Mouse (Mus musculus) stomach, embryonic 15.5 days (tissue): Measurements from ENCODE around the gene Nrbf2. TPM values are rescaled to one million over a fixed set of nuclear protein-coding genes. Genes with fewer than 3 reads are reported as not detected.

ENCODE experiments used
- ATAC-seq: fragments of 200-750 bp; cut with Nextera tagmentation; 2 replicates; pipeline ENCODE4 v1.8.0; 2017; ENCODE audit warnings: low read depth, moderate number of reproducible peaks, moderate TSS enrichment; ENCODE audit not compliant: insufficient read depth, low FRiP score
- H3K27ac ChIP-seq: fragments of 300-500 bp; sonication (generic); 2 replicates; pipeline ENCODE4 v1.5.1; 2015; ENCODE audit warnings: mild to moderate bottlenecking, inconsistent platforms
- H3K27me3 ChIP-seq: fragments of 300-500 bp; sonication (generic); replicated peaks from 2 replicates; pipeline ENCODE4 v1.6.1; 2015; ENCODE audit warnings: inconsistent platforms
- H3K36me3 ChIP-seq: fragments of 300-500 bp; sonication (generic); 2 replicates; pipeline ENCODE4 v1.6.1; 2015; ENCODE audit warnings: inconsistent platforms
- H3K4me1 ChIP-seq: fragments of 300-500 bp; sonication (generic); 2 replicates; pipeline ENCODE4 v1.6.1; 2015; ENCODE audit warnings: inconsistent platforms
- H3K4me2 ChIP-seq: fragments of 300-500 bp; sonication (generic); 2 replicates; pipeline ENCODE4 v1.6.1; 2015; ENCODE audit warnings: mild to moderate bottlenecking, inconsistent platforms
- H3K4me3 ChIP-seq: fragments of 300-500 bp; sonication (generic); replicated peaks from 2 replicates; pipeline ENCODE4 v1.5.1; 2015; ENCODE audit warnings: inconsistent platforms
- H3K9ac ChIP-seq: fragments of 300-500 bp; sonication (generic); 2 replicates; pipeline ENCODE4 v1.6.1; 2015; ENCODE audit warnings: inconsistent platforms
- H3K9me3 ChIP-seq: fragments of 300-500 bp; sonication (generic); 2 replicates; pipeline ENCODE4 v1.6.1; 2016; ENCODE audit warnings: inconsistent platforms
- WGBS: fragments of 180-500 bp; shearing (Covaris S2); methylation state at CpG from one replicate; pipeline ENCODE4 v1.1.7; 2015; 5-methylcytosine and 5-hydroxymethylcytosine counted together
- polyA plus RNA-seq: library from polyadenylated mRNA; unstranded; fragments of >200 nt; fragmentation: Nextera tagmentation; extraction: Ambion mirVana; gene quantifications from 2 replicates; pipeline ENCODE4 v1.2.1, GENCODE M21; 2015

The Nrbf2 gene
- polyA plus RNA-seq, 1 experiment from 2014 or later: 35.1 TPM

DNA sequence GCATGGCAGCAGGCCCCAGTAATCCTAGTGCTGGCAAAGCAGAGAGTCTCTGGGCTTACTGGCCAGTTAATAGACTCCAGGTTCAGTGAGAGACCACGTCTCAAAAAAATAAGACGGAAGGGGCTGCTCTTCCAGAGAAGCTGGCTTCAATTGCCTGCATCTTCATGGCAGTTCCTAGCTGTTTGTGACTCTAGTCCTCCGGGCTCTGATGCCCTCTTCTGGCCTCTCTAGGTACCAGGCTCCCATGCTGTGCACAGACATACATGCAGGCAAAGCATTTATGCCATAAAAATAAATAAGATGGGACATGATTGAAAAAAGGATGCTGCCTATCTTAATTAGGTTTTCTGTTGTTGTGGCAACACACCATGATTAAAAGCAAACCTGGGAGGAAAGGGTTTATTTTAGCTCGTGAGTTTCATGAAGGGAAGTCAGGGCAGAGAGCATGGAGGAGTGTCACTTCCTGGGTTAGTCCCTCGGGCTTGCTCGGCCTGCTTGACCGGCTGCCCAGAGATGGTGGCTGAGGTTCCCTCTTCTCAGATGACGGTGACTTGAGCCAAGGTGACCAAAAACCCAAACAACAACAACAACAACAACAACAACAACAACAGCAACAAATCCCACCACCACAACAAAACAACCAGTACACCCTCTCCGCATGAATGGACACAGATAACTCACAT lies 26.3 kb upstream of the Nrbf2 start:
- 17% methylated on average over 9 of the region's 9 CpGs for WGBS
- Histone ChIP-seq H3K9me3 (no peaks in the 10 kb centered on the region), H3K27me3 (no peaks in the 10 kb centered on the region), H3K36me3 (no peaks in the 10 kb centered on the region), H3K4me1 (no peaks in the 10 kb centered on the region), H3K27ac (no peak overlapping the region), H3K9ac (no peak overlapping the region), H3K4me2 (no peak overlapping the region), H3K4me3 (no peak overlapping the region)
- no peak for ATAC-seq

DNA sequence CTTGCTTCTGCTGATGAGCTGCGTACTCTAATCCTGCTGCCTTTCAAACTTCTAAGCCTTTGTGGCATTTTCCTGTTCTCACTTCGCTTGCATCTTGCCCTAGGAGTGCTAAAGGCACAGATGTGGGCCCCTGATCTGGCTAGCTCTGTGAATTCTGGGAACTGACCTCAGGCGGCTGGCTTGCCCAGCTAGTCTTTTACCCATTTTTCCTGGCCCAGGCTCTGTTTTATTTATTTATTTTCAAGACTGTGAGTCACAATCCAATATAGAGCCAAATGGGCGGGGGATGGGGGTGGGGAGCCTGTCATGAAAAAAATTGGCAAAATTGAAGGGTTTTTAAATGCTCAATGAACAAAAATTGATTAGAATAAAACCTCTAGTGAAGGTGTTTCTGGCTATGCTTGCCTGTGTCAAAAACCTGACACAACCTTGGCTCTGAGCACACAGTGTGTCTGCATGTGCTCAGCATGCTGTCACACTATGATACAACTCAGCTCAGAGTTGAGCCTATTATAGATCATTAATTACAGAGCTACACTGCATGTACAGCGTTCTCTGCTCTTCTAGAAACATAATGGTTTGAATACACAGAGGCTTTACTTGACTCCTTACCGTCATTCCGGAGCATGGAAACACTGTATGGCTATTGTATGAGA lies 24.5 kb upstream of the Nrbf2 start:
- 75% methylated on average over 7 of the region's 7 CpGs for WGBS
- H3K9ac ChIP-seq: no peak overlapping the region

DNA sequence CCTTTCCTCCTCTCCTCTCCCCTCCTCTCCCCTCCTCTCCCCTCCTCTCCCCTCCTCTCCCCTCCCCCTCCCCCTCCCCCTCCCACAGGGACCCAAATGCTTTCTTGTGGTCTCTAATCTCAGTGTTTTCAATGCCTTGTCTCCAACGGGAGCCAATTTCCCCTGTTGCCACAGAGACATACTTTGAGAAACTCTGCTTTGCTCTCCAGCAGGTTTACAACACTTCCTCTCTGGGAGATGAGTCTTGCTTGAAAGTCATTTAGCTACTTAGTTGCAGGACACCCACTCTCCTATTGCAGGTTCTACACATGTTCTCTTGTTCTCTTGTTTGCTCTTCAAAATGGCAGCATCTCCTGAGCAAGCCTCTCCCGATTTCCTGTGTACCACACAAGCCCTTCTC lies 17.2 kb upstream of the Nrbf2 start:
- H3K36me3 ChIP-seq: no peaks in the 10 kb centered on the region
- no peaks in the 10 kb centered on the region for H3K27me3 ChIP-seq
- H3K4me1 ChIP-seq: no peaks in the 10 kb centered on the region
- ATAC-seq: no peak
- H3K27ac ChIP-seq: no peak overlapping the region
- no peak overlapping the region for H3K9ac ChIP-seq
- H3K9me3 ChIP-seq: no peaks in the 10 kb centered on the region
- H3K4me3 ChIP-seq: no peak overlapping the region
- 51% methylated on average over 2 of the region's 2 CpGs for WGBS
- H3K4me2 ChIP-seq: no peak overlapping the region

More for the DNA sequence above, 24.5 kb upstream of the Nrbf2 start:
- H3K27ac ChIP-seq: no peak overlapping the region
- ATAC-seq: no peak
- no peak overlapping the region for H3K4me3 ChIP-seq
- no peaks in the 10 kb centered on the region for H3K36me3 ChIP-seq
- H3K4me2 ChIP-seq: no peak overlapping the region
- no peaks in the 10 kb centered on the region for H3K27me3 ChIP-seq
- no peaks in the 10 kb centered on the region for H3K9me3 ChIP-seq
- H3K4me1 ChIP-seq: no peaks in the 10 kb centered on the region

- WGBS: 86% methylated on average over 6 of the region's 6 CpGs
- Histone ChIP-seq H3K4me3 (no peak overlapping the region), H3K4me1 (no peaks in the 10 kb centered on the region), H3K36me3 (no peaks in the 10 kb centered on the region), H3K27ac (no peak overlapping the region), H3K9me3 (no peaks in the 10 kb centered on the region), H3K27me3 (no peaks in the 10 kb centered on the region), H3K9ac (no peak overlapping the region), H3K4me2 (no peak overlapping the region)
- ATAC-seq: no peak
These were observed 15.9 kb upstream of the Nrbf2 start for GRCm38 (mm10) chr10:67301046-67301445.

DNA sequence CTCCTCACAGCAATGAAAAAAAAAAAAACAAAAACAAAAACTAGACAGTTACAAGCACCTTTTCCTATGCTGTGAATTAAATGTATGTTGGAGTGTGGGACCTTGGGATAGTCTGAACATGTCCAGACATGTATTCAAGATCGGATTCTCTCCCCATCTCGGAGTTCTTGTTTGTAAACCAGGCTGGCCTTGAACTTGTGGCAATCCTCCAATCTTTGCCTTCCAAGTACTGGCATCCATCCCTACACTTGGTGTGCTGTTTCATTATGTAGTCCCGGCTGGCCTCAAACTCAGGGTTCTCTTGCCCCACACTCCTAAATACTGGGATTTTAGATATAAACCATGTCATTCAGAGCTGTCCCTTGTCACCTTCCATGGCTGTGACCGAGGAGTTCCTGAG lies 14.2 kb upstream of the Nrbf2 start:
- Histone ChIP-seq H3K36me3 (no peaks in the 10 kb centered on the region), H3K27me3 (no peaks in the 10 kb centered on the region), H3K9ac (no peak overlapping the region), H3K9me3 (no peaks in the 10 kb centered on the region), H3K27ac (no peak overlapping the region), H3K4me1 (no peaks in the 10 kb centered on the region), H3K4me3 (no peak overlapping the region), H3K4me2 (no peak overlapping the region)
- 70% methylated on average over 4 of the region's 4 CpGs for WGBS
- no peak for ATAC-seq

DNA sequence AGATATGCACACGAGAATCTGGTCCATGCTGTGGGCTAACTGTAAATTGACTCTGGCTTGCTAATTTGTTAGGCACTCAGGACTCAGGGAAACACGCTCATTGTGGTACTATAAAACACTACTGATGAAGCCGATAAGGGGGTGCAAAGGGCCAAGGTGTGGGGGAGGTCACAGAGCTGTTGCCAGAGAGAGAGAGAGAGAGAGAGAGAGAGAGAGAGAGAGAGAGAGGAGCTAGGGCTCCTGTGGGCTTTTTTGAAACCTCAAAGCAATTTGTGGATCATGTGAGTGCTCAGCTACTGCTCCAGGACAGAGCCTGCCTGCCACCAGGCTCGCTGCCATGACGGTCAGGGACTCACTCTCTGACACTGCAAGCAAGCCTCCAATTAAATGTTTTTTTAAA lies 13.8 kb upstream of the Nrbf2 start:
- Histone ChIP-seq H3K27ac (no peak overlapping the region), H3K4me1 (no peaks in the 10 kb centered on the region), H3K36me3 (no peaks in the 10 kb centered on the region), H3K4me3 (no peak overlapping the region), H3K9ac (no peak overlapping the region), H3K27me3 (no peaks in the 10 kb centered on the region), H3K9me3 (no peaks in the 10 kb centered on the region), H3K4me2 (no peak overlapping the region)
- no peak for ATAC-seq
- 62% methylated on average over 5 of the region's 5 CpGs for WGBS

DNA sequence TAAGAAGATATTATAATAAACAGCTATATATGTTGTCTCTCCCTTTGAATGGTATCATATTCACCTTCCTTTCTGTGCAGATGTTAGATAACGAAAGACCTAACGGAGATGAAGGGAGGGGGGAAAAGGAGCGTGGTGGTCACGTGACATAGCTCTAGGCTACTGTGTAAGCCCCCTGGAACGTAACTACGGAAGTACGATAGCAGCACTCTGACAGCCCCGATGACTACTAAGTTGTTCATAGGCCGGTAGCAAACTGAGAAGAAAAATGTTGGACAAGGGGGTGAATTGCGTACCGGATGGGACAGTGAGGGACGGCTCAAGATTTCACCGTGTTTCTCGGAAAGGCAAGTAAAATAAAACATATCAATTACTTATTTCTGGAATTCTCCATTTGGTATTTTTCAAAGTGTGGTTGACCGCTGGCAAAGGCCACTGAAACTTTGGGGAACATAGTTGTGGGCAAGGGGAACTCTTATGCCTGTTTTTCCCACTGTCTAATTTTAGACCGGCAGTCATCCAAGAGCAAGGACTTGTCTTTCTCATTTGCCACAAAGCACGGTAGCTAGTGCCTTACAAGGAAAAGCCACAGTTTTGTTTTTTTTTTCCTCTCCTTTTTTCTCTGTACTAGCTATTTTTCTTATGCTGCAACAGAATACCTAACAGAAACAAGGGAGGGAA lies 12.2 kb upstream of the Nrbf2 start:
- H3K4me1 ChIP-seq: no peaks in the 10 kb centered on the region
- no peak overlapping the region for H3K27ac ChIP-seq
- no peak overlapping the region for H3K4me2 ChIP-seq
- no peaks in the 10 kb centered on the region for H3K9me3 ChIP-seq
- H3K4me3 ChIP-seq: no peak overlapping the region
- no peak for ATAC-seq
- WGBS: 86% methylated on average over 17 of the region's 17 CpGs
- no peak overlapping the region for H3K9ac ChIP-seq
- no peaks in the 10 kb centered on the region for H3K36me3 ChIP-seq
- H3K27me3 ChIP-seq: no peaks in the 10 kb centered on the region

DNA sequence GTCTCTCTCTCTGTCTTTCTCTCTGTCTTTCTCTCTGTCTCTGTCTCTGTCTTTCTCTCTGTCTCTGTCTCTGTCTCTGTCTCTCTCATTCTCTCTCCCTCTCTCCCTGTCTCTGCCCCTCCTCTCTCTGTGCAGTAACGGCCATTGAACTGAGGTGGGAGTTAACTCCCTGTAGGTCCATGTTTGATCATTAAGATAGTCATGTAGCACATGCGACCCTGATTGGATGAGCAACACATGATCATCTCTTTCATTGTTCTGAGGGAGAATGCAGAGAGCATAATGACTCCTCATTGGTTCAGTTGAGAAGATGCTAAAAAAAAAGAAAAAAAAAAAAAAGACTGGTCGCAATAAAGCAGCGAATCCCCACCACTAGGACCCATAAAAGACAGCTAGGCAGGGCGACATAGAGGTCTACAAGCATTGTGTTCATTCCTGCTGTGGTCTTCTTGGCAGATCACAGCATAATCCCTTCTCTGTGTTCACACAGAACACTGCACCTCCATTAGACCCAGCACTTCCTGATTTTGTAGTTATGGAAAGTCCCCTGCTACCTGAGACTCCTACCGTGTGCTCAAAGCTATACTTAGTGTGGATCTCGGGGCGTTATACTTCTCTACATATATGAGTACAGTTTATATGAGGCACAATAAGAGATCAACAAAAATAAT lies 11.5 kb upstream of the Nrbf2 start:
- no peak overlapping the region for H3K27ac ChIP-seq
- no peak overlapping the region for H3K4me2 ChIP-seq
- no peaks in the 10 kb centered on the region for H3K9me3 ChIP-seq
- H3K4me3 ChIP-seq: no peak overlapping the region
- no peak for ATAC-seq
- no peaks in the 10 kb centered on the region for H3K4me1 ChIP-seq
- no peak overlapping the region for H3K9ac ChIP-seq
- no peaks in the 10 kb centered on the region for H3K27me3 ChIP-seq
- no peaks in the 10 kb centered on the region for H3K36me3 ChIP-seq
- 87% methylated on average over 8 of the region's 8 CpGs for WGBS

- Histone ChIP-seq H3K36me3 (no peaks in the 10 kb centered on the region), H3K4me2 (no peak overlapping the region), H3K27ac (no peak overlapping the region), H3K9me3 (no peaks in the 10 kb centered on the region), H3K9ac (no peak overlapping the region), H3K4me1 (no peaks in the 10 kb centered on the region), H3K27me3 (no peaks in the 10 kb centered on the region), H3K4me3 (no peak overlapping the region)
- 69% methylated on average over 7 of the region's 7 CpGs for WGBS
- ATAC-seq: no peak
These were observed 10.9 kb upstream of the Nrbf2 start for GRCm38 (mm10) chr10:67295938-67296466.

DNA sequence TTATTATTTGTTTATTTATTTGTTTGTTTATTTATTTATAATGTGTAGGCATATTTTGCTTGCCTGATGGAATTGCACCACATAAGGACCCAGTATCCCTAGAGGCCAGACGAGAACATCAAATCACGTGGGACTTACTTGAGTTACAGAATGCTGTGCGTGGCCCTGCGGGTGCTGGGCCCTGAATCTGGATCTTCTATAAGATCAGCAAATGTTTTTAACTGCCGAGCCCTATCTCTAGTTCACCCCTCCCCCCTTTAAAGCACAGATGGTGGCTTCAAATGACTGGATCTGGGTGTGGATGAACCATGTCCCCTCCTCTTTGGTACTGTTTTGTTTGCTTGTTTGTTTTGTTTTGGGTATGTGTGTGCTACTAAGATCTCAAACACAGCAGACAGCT lies 10.2 kb upstream of the Nrbf2 start:
- no peaks in the 10 kb centered on the region for H3K9me3 ChIP-seq
- H3K27me3 ChIP-seq: no peaks in the 10 kb centered on the region
- no peaks in the 10 kb centered on the region for H3K36me3 ChIP-seq
- H3K4me2 ChIP-seq: no peak overlapping the region
- no peak for ATAC-seq
- 67% methylated on average over 5 of the region's 5 CpGs for WGBS
- H3K27ac ChIP-seq: no peak overlapping the region
- no peaks in the 10 kb centered on the region for H3K4me1 ChIP-seq
- H3K9ac ChIP-seq: no peak overlapping the region
- no peak overlapping the region for H3K4me3 ChIP-seq

- H3K4me3 ChIP-seq: no peak overlapping the region
- H3K9ac ChIP-seq: no peak overlapping the region
- WGBS: 44% methylated on average over 8 of the region's 8 CpGs
- H3K27ac ChIP-seq: no peak overlapping the region
- no peak overlapping the region for H3K4me2 ChIP-seq
- ATAC-seq: no peak
- H3K36me3 ChIP-seq: no peaks in the 10 kb centered on the region
- no peaks in the 10 kb centered on the region for H3K4me1 ChIP-seq
- no peaks in the 10 kb centered on the region for H3K9me3 ChIP-seq
- no peaks in the 10 kb centered on the region for H3K27me3 ChIP-seq
These were observed 6.0 kb upstream of the Nrbf2 start for GRCm38 (mm10) chr10:67291087-67291486.

- ATAC-seq: no peak
- WGBS: 61% methylated on average over 4 of the region's 4 CpGs
These were observed 5.5 kb upstream of the Nrbf2 start for GRCm38 (mm10) chr10:67290622-67291021.

More at GRCm38 (mm10) chr10:67290622-67291021, 5.5 kb upstream of the Nrbf2 start:
- Histone ChIP-seq H3K4me3 (no peak overlapping the region), H3K9me3 (no peaks in the 10 kb centered on the region), H3K36me3 (no peaks in the 10 kb centered on the region), H3K9ac (no peak overlapping the region), H3K4me1 (no peaks in the 10 kb centered on the region), H3K4me2 (no peak overlapping the region), H3K27me3 (no peaks in the 10 kb centered on the region), H3K27ac (no peak overlapping the region)
